Mouse (Mus musculus) gastrocnemius, adult 2 months (tissue): Measurements from ENCODE around the gene Dip2c. TPM values are rescaled to one million over a fixed set of nuclear protein-coding genes. Genes with fewer than 3 reads are reported as not detected.
A peak's percentile ranks its signal among the peaks of the same experiment; 100 is the strongest.

Experiments
- DNase-seq: peaks from one replicate; pipeline ENCODE4 v3.0.0; 2022
- H3K27ac ChIP-seq: fragments of 200-600 bp; 2 replicates; pipeline ENCODE4 v1.8.1; 2022; ENCODE audit warnings: mild to moderate bottlenecking
- H3K4me3 ChIP-seq: fragments of 200-600 bp; 2 replicates; pipeline ENCODE4 v1.8.1; 2022; ENCODE audit warnings: mild to moderate bottlenecking, moderate library complexity
- CTCF ChIP-seq: fragments of 200-600 bp; IDR thresholded peaks from 2 replicates; pipeline ENCODE4 v1.8.1; 2022; ENCODE audit warnings: antibody characterized with exemption, mild to moderate bottlenecking, moderate library complexity
- intact Hi-C: fragments of 180-260 bp; cut with DNase I; formaldehyde crosslinking; loops from one replicate; pipeline ENCODE4 v1.15.1; 2025
- total RNA-seq, 2 experiments: library from RNA; stranded (reverse); gene quantifications; 2 replicates each; pipeline ENCODE4 v1.2.3; 2021

Gene Dip2c
- total RNA-seq, 2 experiments from 2014 or later = 10.6 to 15.5 TPM

DNA sequence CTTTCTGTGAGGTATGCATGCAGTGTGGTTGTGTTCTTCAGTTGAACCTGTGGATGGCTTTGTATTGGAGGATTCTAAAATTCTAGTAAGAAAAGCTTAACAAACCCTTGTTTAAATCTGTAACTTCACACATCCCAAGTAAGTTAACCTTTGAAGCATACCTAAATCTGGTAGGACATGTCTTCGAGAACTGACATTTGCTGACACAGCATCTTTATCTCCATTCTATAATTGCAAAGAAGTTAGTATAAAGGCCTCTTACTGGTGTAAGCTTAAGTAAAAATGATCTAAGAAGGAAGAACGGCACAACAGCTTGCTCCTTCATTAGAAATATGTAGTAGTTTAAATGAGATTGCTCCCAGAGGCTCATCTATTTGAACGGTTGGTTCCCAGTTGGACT lies 71.1 kb downstream of the Dip2c start:
- Histone ChIP-seq H3K27ac (no peak overlapping the region), H3K4me3 (no peak overlapping the region)
- TF ChIP-seq CTCF = no peak
- no peak for DNase-seq
- intact Hi-C loops = no loop called here

DNA sequence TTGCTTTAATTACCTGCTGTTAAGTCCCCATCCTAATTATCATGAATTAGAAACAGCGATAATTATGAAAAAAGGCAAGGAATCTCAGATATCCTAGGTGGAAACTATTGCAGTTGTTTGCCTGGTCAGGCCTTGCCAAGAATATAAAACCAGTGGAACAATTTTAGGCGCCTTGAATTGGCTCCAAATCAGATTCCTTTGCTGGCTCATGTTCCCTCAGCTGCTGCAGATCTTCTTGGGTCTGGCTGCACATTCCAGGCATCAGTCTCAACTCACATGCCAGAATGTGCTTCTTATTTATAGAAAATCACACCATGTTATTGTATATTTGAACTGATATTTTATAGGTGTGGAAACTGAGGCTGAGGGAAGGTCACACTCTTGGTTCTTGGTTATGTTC lies 74.3 kb downstream of the Dip2c start:
- peak overlapping the region; percentile 25 for H3K4me3 ChIP-seq
- peak; percentile 56 for DNase-seq
- TF ChIP-seq CTCF = no peak
- H3K27ac ChIP-seq = peak overlapping the region; percentile 73
- intact Hi-C loops = loop anchor here (5.0 kb wide), 1 partner anchor 73 kb away; the partner anchor contains the start of gene Dip2c

DNA sequence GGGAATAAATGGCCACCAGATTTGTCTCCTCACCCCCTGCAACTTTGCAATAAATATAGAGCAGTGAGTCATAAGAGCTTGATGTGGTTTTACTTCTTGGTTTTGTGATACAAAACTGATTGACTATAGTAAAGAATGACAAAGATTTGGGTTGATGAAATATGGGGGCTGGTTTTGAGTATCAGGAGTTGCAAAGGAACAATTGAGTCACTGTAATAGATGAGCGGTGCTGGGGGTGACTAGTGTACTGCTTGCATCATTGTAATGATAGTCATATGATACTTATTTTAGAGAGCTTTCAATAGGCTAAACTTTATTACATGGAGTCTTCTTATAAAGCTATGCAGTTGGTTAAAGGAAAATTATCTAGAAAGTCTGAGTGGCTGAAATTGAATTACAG lies 77.6 kb downstream of the Dip2c start:
- intact Hi-C loops = loop anchor here (5.0 kb wide), 1 partner anchor 77 kb away; the partner anchor contains the start of gene Dip2c
- TF ChIP-seq CTCF = no peak
- DNase-seq = no peak
- H3K27ac ChIP-seq = no peak overlapping the region
- H3K4me3 ChIP-seq = no peak overlapping the region

DNA sequence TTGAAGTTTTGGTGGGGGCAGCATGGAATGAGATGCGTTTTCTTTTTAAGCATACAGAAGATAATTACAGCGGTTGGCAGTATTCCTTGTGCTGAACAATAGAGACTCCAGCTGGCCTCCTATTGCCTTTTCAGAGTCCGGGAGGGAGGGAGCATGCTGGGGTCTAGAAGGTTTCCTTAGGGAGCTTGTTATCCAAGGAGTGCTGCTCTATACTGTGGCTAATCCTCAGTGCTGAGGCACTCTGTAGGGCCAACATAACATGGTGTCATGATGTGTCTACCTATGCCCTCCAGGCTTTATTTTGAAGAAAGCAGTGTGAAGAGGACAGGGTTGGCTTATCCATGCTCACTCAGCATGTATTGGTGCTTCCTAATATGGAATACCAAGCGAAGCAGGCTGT lies 79.0 kb downstream of the Dip2c start:
- TF ChIP-seq CTCF = no peak
- Histone ChIP-seq H3K4me3 (no peak overlapping the region), H3K27ac (no peak overlapping the region)
- intact Hi-C loops = no loop called here
- DNase-seq = no peak

DNA sequence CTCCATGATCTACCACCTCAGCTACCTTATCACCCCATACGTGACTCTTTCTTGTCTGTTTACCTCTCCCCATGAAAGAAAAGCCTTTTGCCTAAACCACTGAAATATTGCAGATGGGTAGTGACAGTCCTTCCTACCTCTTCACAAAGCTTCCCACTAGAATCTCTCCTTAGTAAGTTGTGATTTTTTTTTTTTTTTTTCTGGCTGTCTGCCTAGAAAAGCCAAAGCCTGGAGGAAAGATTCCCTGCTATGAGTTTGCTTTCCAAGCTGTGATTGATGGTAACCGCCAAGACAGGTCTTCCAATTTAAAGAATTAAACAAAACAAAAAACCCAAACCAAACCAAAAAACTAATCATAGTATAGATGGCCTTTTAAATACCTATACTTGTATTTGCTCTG lies 85.1 kb downstream of the Dip2c start:
- intact Hi-C loops = no loop called here
- DNase-seq = no peak
- no peak overlapping the region for H3K4me3 ChIP-seq
- no peak for TF ChIP-seq CTCF
- H3K27ac ChIP-seq = no peak overlapping the region

DNA sequence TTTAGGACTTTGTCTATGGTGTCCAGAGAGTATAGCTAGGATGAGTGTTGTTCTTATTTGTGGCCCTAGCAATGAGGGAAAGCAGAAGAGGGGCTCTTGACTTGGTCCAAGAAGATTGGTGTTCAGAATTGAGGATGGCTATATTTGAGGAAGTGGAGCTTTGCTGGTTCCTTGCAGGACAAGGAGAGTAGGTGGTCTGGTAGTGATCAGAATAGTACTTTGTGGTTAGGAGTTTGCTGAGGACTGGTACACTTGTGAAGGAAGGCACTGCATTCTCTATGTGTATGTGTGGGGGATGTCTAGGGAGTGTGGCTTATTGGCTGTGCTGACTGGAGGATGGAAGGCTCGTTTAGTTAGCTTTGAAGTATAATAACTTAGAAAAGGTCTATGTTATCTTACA lies 95.1 kb downstream of the Dip2c start:
- intact Hi-C loops = no loop called here
- no peak for DNase-seq
- Histone ChIP-seq H3K27ac (no peak overlapping the region), H3K4me3 (no peak overlapping the region)
- no peak for TF ChIP-seq CTCF

DNA sequence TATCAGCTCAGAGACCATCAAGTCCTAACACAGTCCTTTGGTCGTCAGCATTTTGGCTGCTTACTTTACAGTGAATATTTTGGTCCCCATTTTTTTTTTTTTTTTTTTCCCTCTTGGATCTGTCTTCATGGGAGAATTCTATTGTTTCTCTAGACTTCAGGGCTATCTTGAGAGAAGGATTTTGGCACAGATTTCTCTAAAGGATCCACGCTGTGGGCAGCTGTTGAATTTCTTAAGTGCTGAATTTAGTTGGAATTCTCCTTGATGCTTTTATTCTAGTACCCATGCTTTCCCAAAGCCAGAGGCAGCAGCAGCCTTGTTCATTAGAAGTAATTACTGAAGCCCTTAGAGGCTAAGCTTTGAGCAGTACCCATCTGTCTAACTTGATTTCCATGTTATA lies 100.8 kb downstream of the Dip2c start:
- DNase-seq = no peak
- no peak overlapping the region for H3K27ac ChIP-seq
- H3K4me3 ChIP-seq = no peak overlapping the region
- intact Hi-C loops = no loop called here
- TF ChIP-seq CTCF = no peak

DNA sequence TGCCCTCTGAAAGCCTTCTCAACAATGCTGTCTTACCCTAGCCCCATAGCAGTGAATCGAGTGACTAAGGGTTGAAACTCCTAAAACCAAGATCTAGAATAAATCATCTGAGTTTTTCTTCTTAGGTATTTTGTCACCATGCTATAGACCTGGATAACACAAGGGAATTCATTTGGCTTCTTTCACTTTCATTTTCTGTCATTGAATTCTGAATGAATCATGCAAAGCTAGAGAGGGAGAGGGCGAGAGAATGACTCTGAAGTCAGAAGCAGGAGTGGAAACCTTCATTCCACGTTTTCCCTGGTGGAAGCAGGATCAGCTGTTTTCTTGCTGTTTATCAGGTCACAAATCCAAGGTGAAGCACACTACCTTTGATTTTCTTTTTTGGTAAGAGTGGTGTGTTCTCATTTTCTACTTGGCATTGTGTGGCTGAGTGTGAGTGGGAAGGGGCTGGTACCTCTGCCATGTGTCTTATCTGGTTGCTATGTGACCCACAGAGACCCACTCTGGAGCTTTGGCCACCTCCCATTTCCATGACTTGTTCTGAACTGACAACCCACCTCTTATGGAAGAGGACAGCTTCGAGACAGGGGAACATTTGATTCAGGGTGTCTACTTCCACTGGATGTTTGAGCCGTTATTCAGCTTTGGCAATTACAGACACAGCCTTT lies 104.5 kb downstream of the Dip2c start:
- intact Hi-C loops = no loop called here
- Histone ChIP-seq H3K27ac (no peak overlapping the region), H3K4me3 (no peak overlapping the region)
- DNase-seq = no peak
- TF ChIP-seq CTCF = no peak

DNA sequence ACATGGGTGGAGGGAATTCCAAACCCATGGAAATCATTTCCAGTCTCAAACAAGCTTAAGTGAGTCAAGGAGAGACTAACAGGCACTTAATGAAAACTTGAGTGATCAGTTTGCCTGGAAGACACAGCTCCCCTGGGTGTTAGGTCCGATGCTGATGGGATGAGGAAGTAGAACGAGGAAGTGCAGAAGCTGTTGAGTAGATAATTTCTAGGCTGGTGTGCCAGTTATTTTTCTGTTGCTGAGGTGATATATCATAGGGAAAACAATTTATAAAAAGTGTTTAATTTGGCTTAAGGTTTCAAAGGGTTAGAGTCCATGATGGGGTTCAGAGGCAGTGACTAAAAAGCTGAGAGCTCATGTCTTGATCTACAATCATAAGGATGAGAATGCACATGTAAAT lies 111.7 kb downstream of the Dip2c start:
- Histone ChIP-seq H3K27ac (no peak overlapping the region), H3K4me3 (no peak overlapping the region)
- no peak for DNase-seq
- TF ChIP-seq CTCF = no peak
- intact Hi-C loops = no loop called here

DNA sequence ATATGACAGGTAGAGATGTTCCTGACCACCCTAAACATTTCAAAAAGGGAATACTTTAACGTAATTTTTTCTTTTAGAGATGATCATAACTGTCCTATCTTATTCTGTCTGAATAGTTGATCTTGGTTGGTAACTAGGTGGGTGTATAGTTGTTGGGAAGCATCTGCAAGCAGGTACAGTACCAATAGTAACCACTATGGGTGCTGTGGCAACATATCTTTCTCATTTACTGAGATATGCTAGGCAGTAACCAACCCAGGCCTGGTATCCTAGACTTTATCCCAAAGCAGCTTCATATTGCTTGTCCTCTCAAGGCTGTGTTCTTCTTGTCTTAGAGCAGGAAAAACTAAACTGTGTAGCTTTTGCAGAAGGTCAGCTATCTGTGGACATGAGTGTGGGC lies 113.0 kb downstream of the Dip2c start:
- DNase-seq = no peak
- peak; percentile 25; the same call in 1 of the 2 replicates for TF ChIP-seq CTCF
- intact Hi-C loops = no loop called here
- Histone ChIP-seq H3K27ac (no peak overlapping the region), H3K4me3 (no peak overlapping the region)

DNA sequence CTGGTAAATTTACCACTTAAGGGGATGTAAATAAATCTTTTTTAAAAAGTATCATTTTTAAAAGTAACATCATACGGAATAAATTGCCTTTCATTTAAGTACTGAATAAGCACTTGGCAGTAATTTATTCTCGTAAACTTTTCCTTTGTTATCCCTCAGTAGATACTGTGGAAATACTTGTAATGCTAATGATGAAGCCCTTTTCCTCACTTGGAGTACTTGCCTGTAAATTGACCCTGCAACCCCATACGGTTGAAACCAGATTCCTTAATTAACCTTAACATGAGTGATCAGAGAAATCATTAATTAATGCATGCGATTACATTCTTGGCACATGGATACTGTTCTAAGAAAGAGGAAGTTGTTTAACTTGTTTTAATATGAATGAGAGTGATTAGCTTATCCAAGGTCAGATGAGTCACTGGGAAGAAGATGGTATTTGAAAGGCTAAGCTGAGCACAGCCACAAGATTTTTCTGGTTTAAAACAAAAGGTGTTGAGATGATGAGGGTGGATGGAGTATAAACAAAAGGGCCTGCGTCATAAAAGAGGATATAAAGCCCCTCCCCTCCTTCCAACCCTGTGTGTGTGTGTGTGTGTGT lies 114.0 kb downstream of the Dip2c start:
- no peak for TF ChIP-seq CTCF
- no peak overlapping the region for H3K27ac ChIP-seq
- intact Hi-C loops = no loop called here
- DNase-seq = no peak
- no peak overlapping the region for H3K4me3 ChIP-seq

DNA sequence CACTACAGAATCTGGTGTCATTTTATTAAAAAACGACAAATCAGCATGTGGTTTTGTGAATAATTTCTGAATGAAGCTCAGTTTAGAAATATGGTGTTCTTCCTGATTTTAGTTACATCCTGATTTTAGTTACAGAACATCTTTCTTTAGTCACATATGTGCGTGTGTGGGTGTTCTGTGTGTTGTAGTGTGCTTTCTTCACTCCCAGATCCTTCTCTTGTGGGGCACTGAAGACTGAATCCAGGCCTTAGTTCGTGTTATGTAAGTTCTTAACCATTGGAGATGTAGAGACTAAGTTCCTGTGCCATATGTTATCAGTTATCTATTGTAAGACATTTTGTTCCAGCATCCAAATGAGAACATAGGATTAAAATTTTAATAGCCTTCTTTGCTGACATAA lies 117.1 kb downstream of the Dip2c start:
- no peak for TF ChIP-seq CTCF
- no peak overlapping the region for H3K27ac ChIP-seq
- H3K4me3 ChIP-seq = no peak overlapping the region
- intact Hi-C loops = no loop called here
- no peak for DNase-seq

DNA sequence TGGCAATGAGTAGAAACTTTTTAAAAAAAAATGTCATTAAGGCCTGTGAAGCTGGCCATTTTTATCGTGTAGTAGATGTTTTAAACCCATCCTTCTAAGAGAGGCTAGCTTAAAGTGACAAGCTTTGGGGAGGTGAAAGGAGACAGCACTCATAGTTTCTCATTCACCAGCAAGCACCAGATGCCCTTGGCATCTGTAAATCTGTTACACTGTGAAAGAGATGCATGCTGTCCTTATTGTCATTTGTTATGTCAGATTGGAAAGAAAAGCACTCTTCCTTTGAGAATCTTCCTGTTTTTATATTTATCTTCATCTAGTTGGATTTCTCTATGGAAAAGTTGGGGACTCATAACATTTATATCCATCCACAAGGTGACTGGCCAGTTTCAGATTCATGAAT lies 119.0 kb downstream of the Dip2c start:
- Histone ChIP-seq H3K27ac (no peak overlapping the region), H3K4me3 (no peak overlapping the region)
- intact Hi-C loops = no loop called here
- no peak for DNase-seq
- TF ChIP-seq CTCF = no peak

DNA sequence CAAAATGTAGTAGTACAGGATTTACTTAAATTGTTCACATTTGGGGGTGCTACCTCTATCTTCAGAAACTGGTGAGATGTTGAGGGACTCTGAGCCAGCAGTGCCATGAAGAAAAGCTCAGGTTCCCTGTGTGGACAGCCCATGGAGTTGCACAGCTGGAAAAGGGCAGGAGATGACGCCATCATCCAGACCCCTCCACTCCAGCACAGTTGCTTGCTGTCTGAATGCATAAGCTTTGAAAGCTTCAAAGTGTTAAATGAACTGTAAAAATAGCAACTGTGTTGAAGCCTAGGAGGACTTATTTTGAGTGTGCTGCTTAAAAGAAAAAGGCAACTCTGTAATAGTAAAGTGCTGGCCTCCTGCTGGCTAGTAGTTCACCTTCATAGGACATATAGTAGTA lies 122.5 kb downstream of the Dip2c start:
- no peak overlapping the region for H3K4me3 ChIP-seq
- intact Hi-C loops = no loop called here
- DNase-seq = no peak
- no peak for TF ChIP-seq CTCF
- H3K27ac ChIP-seq = no peak overlapping the region
